Mouse (Mus musculus): ENCODE measurements around the gene Alkbh2. TPM values are rescaled to one million over a fixed set of nuclear protein-coding genes. Genes with fewer than 3 reads are reported as not detected.

Alkbh2 gene
- polyA plus RNA-seq, 1 experiment from 2014 or later: 7.6 TPM

GRCm38 (mm10) chr5:114163117-114163696 is 35.2 kb upstream of the Alkbh2 start:
- H3K4me2 ChIP-seq (ENCODE audit: low read depth, low read length): no peak overlapping the region
- H3K36me3 ChIP-seq (ENCODE audit: control insufficient read depth, insufficient read depth, low read length): no peaks in the 10 kb centered on the region
- H3K4me1 ChIP-seq (ENCODE audit: control insufficient read depth, insufficient read depth, low read length): no peaks in the 10 kb centered on the region
- H3K27ac ChIP-seq (ENCODE audit: low read length): no peak overlapping the region
- H3K27me3 ChIP-seq (replicated peaks; ENCODE audit: control insufficient read depth, insufficient read depth, low read length): no peaks in the 10 kb centered on the region
- no peak overlapping the region for H3K4me3 ChIP-seq (ENCODE audit: low read length)
- WGBS: 54% methylated on average over 6 of the region's 6 CpGs
- no peak overlapping the region for H3K9ac ChIP-seq (ENCODE audit: low read depth, low read length)
- no peak for ATAC-seq
- no peaks in the 10 kb centered on the region for H3K9me3 ChIP-seq (ENCODE audit: control insufficient read depth, low read length)

GRCm38 (mm10) chr5:114162106-114162815 is 34.2 kb upstream of the Alkbh2 start:
- Histone ChIP-seq H3K9me3 (ENCODE audit: control insufficient read depth, low read length) (no peaks in the 10 kb centered on the region), H3K27me3 (replicated peaks; ENCODE audit: control insufficient read depth, insufficient read depth, low read length) (no peaks in the 10 kb centered on the region), H3K4me3 (ENCODE audit: low read length) (no peak overlapping the region), H3K4me1 (ENCODE audit: control insufficient read depth, insufficient read depth, low read length) (no peaks in the 10 kb centered on the region), H3K4me2 (ENCODE audit: low read depth, low read length) (no peak overlapping the region), H3K27ac (ENCODE audit: low read length) (no peak overlapping the region), H3K9ac (ENCODE audit: low read depth, low read length) (no peak overlapping the region), H3K36me3 (ENCODE audit: control insufficient read depth, insufficient read depth, low read length) (no peaks in the 10 kb centered on the region)
- WGBS: 47% methylated on average over 12 of the region's 12 CpGs
- no peak for ATAC-seq

GRCm38 (mm10) chr5:114161424-114161823 is 33.4 kb upstream of the Alkbh2 start:
- no peaks in the 10 kb centered on the region for H3K4me1 ChIP-seq (ENCODE audit: control insufficient read depth, insufficient read depth, low read length)
- H3K27ac ChIP-seq (ENCODE audit: low read length): no peak overlapping the region
- WGBS: 84% methylated on average over 6 of the region's 6 CpGs
- H3K9ac ChIP-seq (ENCODE audit: low read depth, low read length): no peak overlapping the region
- H3K9me3 ChIP-seq (ENCODE audit: control insufficient read depth, low read length): no peaks in the 10 kb centered on the region
- H3K36me3 ChIP-seq (ENCODE audit: control insufficient read depth, insufficient read depth, low read length): no peaks in the 10 kb centered on the region
- no peak for ATAC-seq
- no peak overlapping the region for H3K4me3 ChIP-seq (ENCODE audit: low read length)
- H3K4me2 ChIP-seq (ENCODE audit: low read depth, low read length): no peak overlapping the region
- no peaks in the 10 kb centered on the region for H3K27me3 ChIP-seq (replicated peaks; ENCODE audit: control insufficient read depth, insufficient read depth, low read length)

DNA sequence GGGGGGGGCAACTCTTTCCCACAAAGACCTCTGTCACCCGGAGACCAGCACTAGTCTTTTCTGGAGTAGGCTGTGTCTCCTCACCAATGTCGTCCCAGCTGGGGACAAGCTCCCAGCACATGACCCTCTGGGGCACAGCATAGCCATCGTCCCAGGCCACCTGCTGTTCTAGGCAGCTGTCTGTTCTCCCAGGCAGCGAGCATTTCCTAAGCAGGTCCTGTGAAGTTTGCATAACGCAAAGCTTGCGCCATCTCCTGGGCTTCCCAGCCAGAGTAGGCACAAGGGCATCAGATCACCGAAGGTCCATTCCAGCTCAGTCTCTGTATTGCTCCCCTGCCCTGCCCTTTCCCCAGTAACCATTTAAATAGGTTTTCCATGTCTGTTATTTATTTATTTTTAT is 29.2 kb upstream of the Alkbh2 start:
- no peaks in the 10 kb centered on the region for H3K27me3 ChIP-seq (replicated peaks; ENCODE audit: control insufficient read depth, insufficient read depth, low read length)
- no peak overlapping the region for H3K4me2 ChIP-seq (ENCODE audit: low read depth, low read length)
- no peak for ATAC-seq
- H3K4me3 ChIP-seq (ENCODE audit: low read length): no peak overlapping the region
- H3K9me3 ChIP-seq (ENCODE audit: control insufficient read depth, low read length): no peaks in the 10 kb centered on the region
- no peaks in the 10 kb centered on the region for H3K36me3 ChIP-seq (ENCODE audit: control insufficient read depth, insufficient read depth, low read length)
- 63% methylated on average over 7 of the region's 7 CpGs for WGBS
- H3K27ac ChIP-seq (ENCODE audit: low read length): no peak overlapping the region
- no peak overlapping the region for H3K9ac ChIP-seq (ENCODE audit: low read depth, low read length)
- H3K4me1 ChIP-seq (ENCODE audit: control insufficient read depth, insufficient read depth, low read length): no peaks in the 10 kb centered on the region

DNA sequence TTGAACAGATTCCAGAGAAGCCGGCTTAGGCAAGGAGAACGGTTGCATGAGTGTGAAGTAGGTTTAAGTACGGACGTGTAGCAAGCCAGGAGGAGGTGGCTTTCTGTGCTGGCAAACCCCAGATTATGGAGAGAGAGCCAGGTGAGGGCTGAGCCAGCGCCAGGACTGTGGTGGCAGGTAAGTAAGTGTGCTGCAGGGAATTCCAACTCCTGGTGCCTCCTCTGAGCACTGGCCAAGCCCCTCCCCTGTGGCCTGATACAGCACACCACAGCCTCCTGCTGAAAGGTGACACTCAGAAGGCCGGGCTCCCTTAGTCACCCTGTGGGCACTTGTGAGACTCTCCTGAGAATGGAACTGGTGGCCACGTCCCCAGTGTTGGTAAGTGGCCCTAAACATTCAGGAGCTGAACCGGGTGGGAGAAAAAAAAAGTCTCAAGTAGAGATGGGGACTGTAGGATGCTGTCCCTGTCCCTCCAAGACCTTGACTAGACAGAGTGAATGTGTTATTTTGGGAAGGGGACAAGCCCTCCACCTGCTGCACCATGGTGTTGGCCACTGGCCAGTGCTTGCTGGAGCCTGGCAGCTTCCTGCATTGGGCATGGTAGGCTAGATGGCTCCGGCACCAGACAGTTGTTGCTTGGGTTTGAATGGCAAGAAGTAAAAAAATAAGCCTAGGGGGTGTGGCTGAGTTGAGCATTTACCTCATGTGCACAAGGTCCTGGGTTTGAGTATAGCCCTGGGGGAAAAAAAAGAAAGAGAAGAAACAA is 27.3 kb upstream of the Alkbh2 start:
- Histone ChIP-seq H3K9ac (ENCODE audit: low read depth, low read length) (no peak overlapping the region), H3K4me3 (ENCODE audit: low read length) (no peak overlapping the region), H3K4me1 (ENCODE audit: control insufficient read depth, insufficient read depth, low read length) (no peaks in the 10 kb centered on the region), H3K4me2 (ENCODE audit: low read depth, low read length) (no peak overlapping the region), H3K36me3 (ENCODE audit: control insufficient read depth, insufficient read depth, low read length) (no peaks in the 10 kb centered on the region), H3K27me3 (replicated peaks; ENCODE audit: control insufficient read depth, insufficient read depth, low read length) (no peaks in the 10 kb centered on the region), H3K9me3 (ENCODE audit: control insufficient read depth, low read length) (no peaks in the 10 kb centered on the region), H3K27ac (ENCODE audit: low read length) (no peak overlapping the region)
- peak; percentile 56 for ATAC-seq
- 68% methylated on average over 9 of the region's 9 CpGs for WGBS

DNA sequence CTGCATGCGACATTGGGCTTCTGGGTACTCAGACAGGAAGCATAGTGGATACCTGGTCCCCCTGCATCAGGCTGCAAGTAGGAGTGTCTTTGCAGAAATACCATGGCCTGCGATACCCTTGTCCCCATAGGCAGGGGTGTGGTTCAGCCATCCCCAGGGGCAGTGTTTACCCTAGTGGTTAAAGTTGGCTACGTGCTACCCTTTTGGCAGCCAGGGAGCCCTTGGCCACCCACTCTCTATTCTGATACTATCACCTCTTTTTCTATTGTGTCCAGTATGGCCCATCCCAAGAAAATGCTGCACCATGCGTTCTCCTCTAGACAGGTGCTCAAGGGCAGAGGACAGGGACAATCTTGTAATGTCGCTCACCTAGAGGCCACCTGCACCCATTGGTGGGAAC is 26.7 kb upstream of the Alkbh2 start:
- ATAC-seq: no peak
- Histone ChIP-seq H3K4me3 (ENCODE audit: low read length) (no peak overlapping the region), H3K4me1 (ENCODE audit: control insufficient read depth, insufficient read depth, low read length) (no peaks in the 10 kb centered on the region), H3K36me3 (ENCODE audit: control insufficient read depth, insufficient read depth, low read length) (no peaks in the 10 kb centered on the region), H3K27ac (ENCODE audit: low read length) (no peak overlapping the region), H3K27me3 (replicated peaks; ENCODE audit: control insufficient read depth, insufficient read depth, low read length) (no peaks in the 10 kb centered on the region), H3K9ac (ENCODE audit: low read depth, low read length) (no peak overlapping the region), H3K4me2 (ENCODE audit: low read depth, low read length) (no peak overlapping the region), H3K9me3 (ENCODE audit: control insufficient read depth, low read length) (no peaks in the 10 kb centered on the region)
- WGBS: 81% methylated on average over 5 of the region's 5 CpGs

- no peak overlapping the region for H3K9ac ChIP-seq (ENCODE audit: low read depth, low read length)
- 0 out of 2 replicates have a peak, but pooled peaks have one; percentile 18 for ATAC-seq
- no peaks in the 10 kb centered on the region for H3K4me1 ChIP-seq (ENCODE audit: control insufficient read depth, insufficient read depth, low read length)
- no peaks in the 10 kb centered on the region for H3K9me3 ChIP-seq (ENCODE audit: control insufficient read depth, low read length)
- no peaks in the 10 kb centered on the region for H3K36me3 ChIP-seq (ENCODE audit: control insufficient read depth, insufficient read depth, low read length)
- H3K4me3 ChIP-seq (ENCODE audit: low read length): peak overlapping the region; percentile 33
- H3K27ac ChIP-seq (ENCODE audit: low read length): no peak overlapping the region
- H3K27me3 ChIP-seq (replicated peaks; ENCODE audit: control insufficient read depth, insufficient read depth, low read length): no peaks in the 10 kb centered on the region
- 9% methylated on average over 12 of the region's 12 CpGs for WGBS
- H3K4me2 ChIP-seq (ENCODE audit: low read depth, low read length): peak overlapping the region; percentile 40; the same call in 1 of the 2 replicates
Measured at GRCm38 (mm10) chr5:114153490-114153889, 25.5 kb upstream of the Alkbh2 start.

DNA sequence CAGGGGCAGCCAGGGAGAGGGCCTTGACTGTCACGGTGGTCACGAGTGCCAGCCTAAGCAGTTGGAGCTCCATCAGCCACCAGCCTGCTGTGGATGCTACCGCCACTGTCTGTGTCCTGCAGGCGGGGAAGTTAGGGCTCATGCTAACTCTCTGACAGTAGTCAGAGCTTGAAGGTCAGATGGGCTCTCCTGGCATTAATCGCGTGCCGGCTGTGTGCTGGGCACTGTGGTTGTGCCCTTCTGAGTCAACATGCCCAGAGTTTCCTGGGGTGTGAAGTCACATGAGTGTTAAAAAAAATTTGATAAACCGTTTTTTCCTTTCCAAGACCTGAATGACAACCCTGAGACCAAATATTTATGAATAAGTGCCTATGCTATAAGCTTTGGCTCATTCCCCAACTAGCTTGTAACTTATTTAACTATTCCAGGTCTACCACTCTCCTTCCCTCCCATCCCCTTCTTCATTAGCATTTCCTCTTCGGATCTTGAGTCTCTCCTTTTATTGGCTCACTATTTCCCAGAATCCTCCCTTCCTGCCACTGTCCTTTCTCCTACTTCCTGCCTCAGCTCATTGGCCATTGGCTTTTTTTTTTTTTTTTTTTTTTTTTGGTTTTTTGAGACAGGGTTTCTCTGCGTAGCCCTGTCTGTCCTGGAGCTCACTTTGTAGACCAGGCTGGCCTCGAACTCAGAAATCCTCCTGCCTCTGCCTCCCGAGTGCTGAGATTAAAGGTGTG is 24.5 kb upstream of the Alkbh2 start:
- Histone ChIP-seq H3K9me3 (ENCODE audit: control insufficient read depth, low read length) (no peaks in the 10 kb centered on the region), H3K4me2 (ENCODE audit: low read depth, low read length) (no peak overlapping the region), H3K27ac (ENCODE audit: low read length) (no peak overlapping the region), H3K36me3 (ENCODE audit: control insufficient read depth, insufficient read depth, low read length) (no peaks in the 10 kb centered on the region), H3K4me3 (ENCODE audit: low read length) (no peak overlapping the region), H3K4me1 (ENCODE audit: control insufficient read depth, insufficient read depth, low read length) (no peaks in the 10 kb centered on the region), H3K27me3 (replicated peaks; ENCODE audit: control insufficient read depth, insufficient read depth, low read length) (no peaks in the 10 kb centered on the region), H3K9ac (ENCODE audit: low read depth, low read length) (no peak overlapping the region)
- 77% methylated on average over 12 of the region's 12 CpGs for WGBS
- no peak for ATAC-seq
